Mouse (Mus musculus) kidney, adult 2 months (tissue): Measurements from ENCODE around the gene Slc25a53.

Source experiments
- CTCF ChIP-seq: fragments of 200-500 bp; conservative IDR thresholded peaks from 2 replicates; pipeline ENCODE4 v1.5.1; 2011; ENCODE audit warnings: low read depth, mild to moderate bottlenecking, control low read depth, low read length, moderate library complexity, mixed read lengths; ENCODE audit not compliant: insufficient read depth, insufficient read length
- POLR2A ChIP-seq: fragments of 200-500 bp; IDR thresholded peaks from one replicate; pipeline ENCODE4 v1.6.1; 2011; ENCODE audit warnings: low read depth, low read length, control low read depth

GRCm38 (mm10) chrX:136959688-136960087 is 78.4 kb downstream of the Slc25a53 start:
- TF ChIP-seq POLR2A (no peak), CTCF (peak; percentile 55)
